Mouse (Mus musculus) neural tube, embryonic 15.5 days (tissue): ENCODE measurements around the gene Ubr3. TPM values are rescaled to one million over a fixed set of nuclear protein-coding genes. Genes with fewer than 3 reads are reported as not detected.
"Not testable (repeated sequence)": the region's sequence is repeated elsewhere in the genome, so short reads cannot be mapped to it uniquely, and the experiment has no call there.

Source experiments
- ATAC-seq: fragments of 200-750 bp; cut with Nextera tagmentation; 2 replicates; pipeline ENCODE4 v1.8.0; 2017; ENCODE audit warnings: mild to moderate bottlenecking, moderate TSS enrichment, moderate library complexity; ENCODE audit not compliant: low FRiP score
- H3K27ac ChIP-seq: fragments of 300-500 bp; sonication (generic); replicated peaks from 2 replicates; pipeline ENCODE4 v1.5.1; 2015; ENCODE audit warnings: mild to moderate bottlenecking, inconsistent platforms
- H3K27me3 ChIP-seq: fragments of 300-500 bp; sonication (generic); replicated peaks from 2 replicates; pipeline ENCODE4 v1.6.1; 2015; ENCODE audit warnings: inconsistent platforms
- H3K36me3 ChIP-seq: fragments of 300-500 bp; sonication (generic); 2 replicates; pipeline ENCODE4 v1.6.1; 2015; ENCODE audit warnings: inconsistent platforms
- H3K4me1 ChIP-seq: fragments of 300-500 bp; sonication (generic); 2 replicates; pipeline ENCODE4 v1.6.1; 2015; ENCODE audit warnings: inconsistent platforms
- H3K4me2 ChIP-seq: fragments of 300-500 bp; sonication (generic); 2 replicates; pipeline ENCODE4 v1.6.1; 2015; ENCODE audit warnings: inconsistent platforms, mild to moderate bottlenecking, moderate library complexity
- H3K4me3 ChIP-seq: fragments of 300-500 bp; sonication (generic); replicated peaks from 2 replicates; pipeline ENCODE4 v1.5.1; 2015; ENCODE audit warnings: mild to moderate bottlenecking, inconsistent platforms
- H3K9ac ChIP-seq: fragments of 300-500 bp; sonication (generic); replicated peaks from 2 replicates; pipeline ENCODE4 v1.6.1; 2015; ENCODE audit warnings: mild to moderate bottlenecking, inconsistent platforms
- H3K9me3 ChIP-seq: fragments of 300-500 bp; sonication (generic); replicated peaks from 2 replicates; pipeline ENCODE4 v1.6.1; 2016; ENCODE audit warnings: inconsistent platforms
- WGBS: fragments of 180-500 bp; shearing (Covaris S2); methylation state at CpG from one replicate; pipeline ENCODE4 v1.1.7; 2015; ENCODE audit warnings: mixed read lengths; 5-methylcytosine and 5-hydroxymethylcytosine counted together
- polyA plus RNA-seq: library from polyadenylated mRNA; unstranded; fragments of >200 nt; fragmentation: Nextera tagmentation; extraction: Ambion mirVana; gene quantifications from 2 replicates; pipeline ENCODE4 v1.2.1, GENCODE M21; 2015

The Ubr3 gene
- polyA plus RNA-seq, 1 experiment from 2014 or later = 17.7 TPM

DNA sequence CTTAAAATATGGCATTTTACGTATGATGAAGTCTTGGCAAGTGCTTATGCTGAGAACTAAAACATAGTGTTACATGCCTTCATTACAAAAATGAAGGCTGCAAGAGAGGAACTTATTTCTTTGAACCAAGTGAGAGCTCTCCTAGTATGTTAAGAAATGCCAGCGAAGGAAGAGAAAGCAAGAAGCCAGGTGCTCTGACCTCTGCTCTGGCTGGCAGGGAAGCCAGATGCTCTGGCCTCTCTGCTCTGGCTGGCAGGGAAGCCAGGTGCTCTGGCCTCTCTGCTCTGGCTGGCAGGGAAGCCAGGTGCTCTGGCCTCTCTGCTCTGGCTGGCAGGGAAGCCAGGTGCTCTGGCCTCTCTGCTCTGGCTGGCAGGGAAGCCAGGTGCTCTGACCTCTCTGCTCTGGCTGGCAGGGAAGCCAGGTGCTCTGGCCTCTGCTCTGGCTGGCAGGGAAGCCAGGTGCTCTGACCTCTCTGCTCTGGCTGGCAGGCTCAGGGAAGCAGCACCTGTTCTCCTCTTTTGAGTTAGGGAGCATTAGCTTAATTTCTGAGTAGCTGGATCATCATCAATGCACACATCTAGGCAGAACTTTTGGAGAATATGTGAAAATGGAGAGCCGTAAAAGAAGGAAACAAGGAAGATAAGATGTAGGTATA, 97.2 kb downstream of the Ubr3 start:
- peaks cover 33% of the 10 kb centered on the region for H3K36me3 ChIP-seq
- 94% methylated on average over 3 of the region's 3 CpGs for WGBS
- H3K4me1 ChIP-seq, H3K4me3 ChIP-seq, H3K9ac ChIP-seq, ATAC-seq, H3K9me3 ChIP-seq, H3K4me2 ChIP-seq, H3K27me3 ChIP-seq, H3K27ac ChIP-seq: not testable (repeated sequence)

DNA sequence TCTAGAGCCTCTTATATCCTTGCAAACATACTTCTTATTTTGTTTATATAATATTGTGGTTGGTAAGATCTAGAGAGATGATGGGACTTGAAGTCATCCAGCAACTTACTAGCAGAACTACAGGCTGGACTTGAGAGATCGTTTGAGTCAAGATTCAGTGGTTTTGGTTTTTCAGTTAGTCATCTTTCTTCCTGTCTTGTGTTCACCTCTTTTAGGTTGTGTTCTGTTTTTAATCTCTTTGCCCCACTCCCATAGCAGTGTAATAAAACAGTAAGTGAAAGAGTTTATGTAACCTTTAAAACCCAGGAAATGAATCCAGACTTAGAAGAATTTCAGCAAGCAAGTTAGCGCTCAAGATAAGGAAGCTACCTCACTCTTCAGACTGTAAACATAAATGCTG, 97.7 kb downstream of the Ubr3 start:
- Histone ChIP-seq H3K4me3 (no peak overlapping the region), H3K4me2 (no peak overlapping the region), H3K9me3 (no peaks in the 10 kb centered on the region), H3K4me1 (no peaks in the 10 kb centered on the region), H3K27me3 (no peaks in the 10 kb centered on the region), H3K9ac (no peak overlapping the region), H3K36me3 (peaks cover 27% of the 10 kb centered on the region), H3K27ac (no peak overlapping the region)
- WGBS = 84% methylated on average over 2 of the region's 2 CpGs
- ATAC-seq = no peak

DNA sequence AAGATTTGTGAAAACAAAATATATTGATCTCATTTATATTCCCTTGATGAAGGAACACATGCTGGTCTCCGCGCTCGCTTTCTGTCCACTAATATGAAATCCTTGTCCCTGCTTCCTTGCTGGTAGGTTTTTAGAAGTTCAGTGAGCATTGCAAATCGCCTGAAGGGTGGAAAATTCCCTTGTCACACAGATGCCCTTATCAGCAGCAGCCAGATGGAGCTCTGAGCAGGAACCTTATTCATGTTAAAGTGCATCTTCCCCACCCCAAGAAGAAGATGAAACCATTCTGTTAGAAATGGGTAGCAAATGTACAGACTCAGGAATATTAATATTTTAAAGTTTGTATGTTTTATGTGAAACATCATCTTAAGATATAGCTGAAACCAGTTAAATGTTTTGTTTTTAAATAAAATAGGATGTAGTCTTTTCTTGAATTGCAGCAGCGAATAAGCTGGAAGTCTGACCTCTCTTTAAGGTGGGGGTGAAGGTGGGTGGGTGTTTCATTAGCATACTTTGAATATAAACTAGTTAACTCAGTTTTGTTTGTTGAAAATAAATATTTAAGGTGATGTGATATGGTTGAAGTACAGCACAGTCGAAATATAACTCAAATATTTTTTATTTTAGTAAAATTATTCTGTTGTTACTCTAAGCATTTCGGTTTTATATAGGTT, 102.2 kb downstream of the Ubr3 start:
- no peak overlapping the region for H3K4me3 ChIP-seq
- H3K36me3 ChIP-seq = peaks cover 14% of the 10 kb centered on the region
- H3K27me3 ChIP-seq = no peaks in the 10 kb centered on the region
- no peak overlapping the region for H3K27ac ChIP-seq
- 77% methylated on average over 7 of the region's 7 CpGs for WGBS
- no peaks in the 10 kb centered on the region for H3K4me1 ChIP-seq
- ATAC-seq = no peak
- H3K9ac ChIP-seq = no peak overlapping the region
- no peak overlapping the region for H3K4me2 ChIP-seq
- H3K9me3 ChIP-seq = no peaks in the 10 kb centered on the region

DNA sequence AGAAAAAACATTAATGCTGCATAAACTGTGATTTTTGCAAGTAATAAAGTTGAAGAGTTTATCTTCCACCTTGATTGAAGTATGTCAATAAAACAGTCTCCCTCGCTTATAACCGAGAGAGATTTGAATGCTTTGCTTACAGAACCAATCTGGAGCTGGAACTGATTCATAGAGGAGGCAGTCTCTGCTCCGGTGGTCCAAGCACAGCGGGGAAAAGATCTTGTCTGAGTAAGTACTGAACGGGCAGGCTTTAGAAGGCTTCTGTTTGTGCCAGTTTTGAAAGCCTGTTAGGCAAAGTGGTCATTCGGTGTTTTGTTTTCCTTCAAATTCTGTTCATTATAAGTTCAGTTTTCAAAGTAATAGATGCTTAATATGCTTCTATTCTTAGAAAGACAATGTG, 103.3 kb downstream of the Ubr3 start:
- peaks cover 11% of the 10 kb centered on the region for H3K36me3 ChIP-seq
- H3K4me3 ChIP-seq = no peak overlapping the region
- H3K4me1 ChIP-seq = no peaks in the 10 kb centered on the region
- H3K27me3 ChIP-seq = no peaks in the 10 kb centered on the region
- no peak for ATAC-seq
- no peaks in the 10 kb centered on the region for H3K9me3 ChIP-seq
- H3K27ac ChIP-seq = no peak overlapping the region
- 90% methylated on average over 6 of the region's 6 CpGs for WGBS
- no peak overlapping the region for H3K4me2 ChIP-seq
- no peak overlapping the region for H3K9ac ChIP-seq

DNA sequence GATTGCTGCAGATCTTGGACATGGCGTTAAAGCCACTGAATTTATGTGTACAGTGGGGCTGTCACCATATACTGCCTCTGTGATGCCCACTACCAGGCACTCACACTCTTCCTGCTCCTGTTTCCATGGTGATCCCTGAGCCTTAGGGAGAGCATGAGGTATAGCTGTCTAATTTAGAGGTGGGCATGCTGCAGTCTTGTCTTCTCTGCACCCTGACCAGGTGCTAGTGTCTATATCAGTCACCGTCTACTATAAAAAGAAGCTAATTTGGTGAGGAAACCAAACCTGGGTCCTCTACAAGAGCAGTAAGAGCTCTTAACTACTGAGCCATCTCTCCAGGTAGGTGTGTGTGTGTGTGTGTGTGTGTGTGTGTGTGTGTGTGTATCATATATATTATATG, 109.4 kb downstream of the Ubr3 start:
- WGBS = 86% methylated on average over 2 of the region's 2 CpGs
- Histone ChIP-seq H3K9me3 (no peaks in the 10 kb centered on the region), H3K4me2 (no peak overlapping the region), H3K36me3 (peaks cover 21% of the 10 kb centered on the region), H3K27ac (no peak overlapping the region), H3K27me3 (no peaks in the 10 kb centered on the region), H3K4me1 (no peaks in the 10 kb centered on the region), H3K4me3 (no peak overlapping the region), H3K9ac (no peak overlapping the region)
- ATAC-seq = no peak

DNA sequence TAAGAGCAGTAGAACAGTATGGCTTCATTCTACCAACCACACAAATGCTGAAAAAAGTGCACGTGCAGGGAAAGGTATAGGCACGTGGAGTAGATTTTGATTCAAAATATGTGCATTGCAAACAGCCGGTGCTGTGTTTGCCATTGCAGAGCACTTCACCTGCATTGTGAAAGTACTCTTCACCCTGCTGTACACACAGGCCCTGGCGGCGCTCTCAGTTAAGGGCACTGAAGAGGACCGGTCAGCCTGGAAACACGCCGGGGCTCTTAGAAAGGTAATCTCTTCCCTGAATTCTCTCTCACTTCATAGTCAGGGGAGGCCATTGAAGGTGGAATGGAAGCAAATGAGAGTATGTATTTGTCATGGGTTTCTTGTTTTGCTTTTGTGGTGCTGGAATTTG, 115.9 kb downstream of the Ubr3 start:
- WGBS = 95% methylated on average over 8 of the region's 8 CpGs
- no peak for ATAC-seq

DNA sequence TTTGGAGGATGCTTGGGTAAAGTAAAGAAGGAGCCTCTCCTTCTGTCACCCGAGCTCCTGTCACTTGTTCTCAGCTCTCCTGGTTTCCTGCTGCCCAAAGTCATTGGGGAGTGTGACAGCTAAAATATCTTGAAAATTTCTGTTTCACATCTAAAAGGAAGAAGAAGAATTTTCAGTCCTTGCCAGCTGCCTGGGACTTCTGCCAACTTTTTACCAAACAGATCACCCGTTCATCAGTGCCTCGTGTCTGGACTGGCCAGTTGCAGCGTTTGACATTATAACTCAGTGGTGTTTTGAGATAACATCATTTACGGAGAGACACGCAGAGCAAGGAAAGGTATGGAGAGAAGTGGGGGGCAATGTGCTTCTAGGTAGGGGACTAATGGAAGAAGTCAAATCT, 121.2 kb downstream of the Ubr3 start:
- H3K4me1 ChIP-seq = 0 out of 2 replicates have a peak, but pooled peaks cover 4% of the 10 kb centered on the region
- H3K36me3 ChIP-seq = peaks cover 36% of the 10 kb centered on the region
- H3K9me3 ChIP-seq = no peaks in the 10 kb centered on the region
- no peak overlapping the region for H3K4me3 ChIP-seq
- H3K27me3 ChIP-seq = no peaks in the 10 kb centered on the region
- 74% methylated on average over 6 of the region's 6 CpGs for WGBS
- no peak overlapping the region for H3K4me2 ChIP-seq
- no peak for ATAC-seq
- H3K9ac ChIP-seq = no peak overlapping the region
- H3K27ac ChIP-seq = no peak overlapping the region

More for the DNA sequence above, 115.9 kb downstream of the Ubr3 start:
- Histone ChIP-seq H3K4me3 (no peak overlapping the region), H3K4me1 (no peaks in the 10 kb centered on the region), H3K4me2 (no peak overlapping the region), H3K9ac (no peak overlapping the region), H3K27me3 (no peaks in the 10 kb centered on the region), H3K36me3 (peaks cover 22% of the 10 kb centered on the region), H3K9me3 (no peaks in the 10 kb centered on the region), H3K27ac (no peak overlapping the region)

DNA sequence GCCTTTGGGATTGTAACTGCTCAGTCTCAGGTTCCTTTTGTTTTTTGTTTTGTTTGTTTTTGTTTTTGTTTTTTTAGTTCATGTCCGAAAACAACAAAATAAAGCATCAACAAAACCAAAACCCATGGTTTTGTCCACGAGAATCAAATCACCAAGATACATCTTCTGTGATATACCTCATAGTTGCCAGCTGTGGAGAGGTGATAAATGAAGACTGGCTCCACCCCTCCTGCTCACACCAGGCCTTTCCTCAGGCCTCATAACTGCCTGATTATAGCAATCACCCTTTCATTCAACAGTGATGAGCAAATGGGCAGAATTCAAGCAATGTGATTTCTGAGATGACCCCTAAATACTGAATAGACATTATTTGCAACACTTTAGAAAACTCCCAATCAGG, 127.4 kb downstream of the Ubr3 start:
- Histone ChIP-seq H3K4me3 (no peak overlapping the region), H3K4me1 (0 out of 2 replicates have a peak, but pooled peaks cover 4% of the 10 kb centered on the region), H3K4me2 (no peak overlapping the region), H3K27me3 (no peaks in the 10 kb centered on the region), H3K9ac (no peak overlapping the region), H3K27ac (no peak overlapping the region), H3K9me3 (peaks cover 7% of the 10 kb centered on the region; the same call in 1 of the 2 replicates), H3K36me3 (peaks cover 17% of the 10 kb centered on the region)
- no peak for ATAC-seq
- WGBS = 91% methylated on average over 2 of the region's 2 CpGs

DNA sequence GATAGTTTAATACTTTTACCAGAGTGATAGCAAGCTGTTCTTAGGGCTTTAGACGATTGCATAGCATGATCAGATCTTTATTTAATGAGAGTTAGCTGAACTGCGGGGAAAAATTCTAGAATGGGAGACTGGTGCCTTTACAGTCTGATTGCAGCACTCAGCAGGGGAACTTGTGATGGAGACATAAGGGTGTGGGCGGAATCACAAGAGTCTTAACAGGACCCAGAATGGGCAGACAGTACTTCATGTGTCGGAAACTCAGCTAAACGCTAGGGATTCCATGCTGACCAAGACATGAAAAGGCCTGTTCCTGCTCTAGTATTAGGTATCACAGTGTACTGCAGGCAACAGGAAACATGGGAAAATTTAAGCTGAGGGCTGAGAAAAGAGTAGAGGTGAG, 128.7 kb downstream of the Ubr3 start:
- WGBS = 89% methylated on average over 5 of the region's 5 CpGs
- no peak for ATAC-seq
- H3K27ac ChIP-seq = no peak overlapping the region

DNA sequence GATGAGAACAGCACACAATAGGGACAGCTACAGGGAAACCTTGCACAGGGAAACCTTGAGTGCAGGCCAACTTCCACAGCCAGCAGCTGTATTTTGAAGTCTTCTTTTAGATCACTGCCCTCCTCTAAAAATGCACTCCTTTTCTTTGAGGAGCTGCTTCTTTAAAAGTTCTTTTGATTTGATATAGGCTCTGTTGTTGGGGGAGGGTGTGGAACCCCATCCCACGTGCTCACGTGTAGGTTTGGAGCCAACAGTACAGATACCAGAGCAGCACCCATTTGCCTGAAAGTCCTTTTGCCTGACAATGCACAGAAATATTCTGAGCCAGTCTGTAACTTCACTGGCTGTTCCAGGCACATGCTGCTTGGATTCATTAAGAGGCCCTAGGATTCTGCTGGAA, 134.4 kb downstream of the Ubr3 start:
- H3K27ac ChIP-seq = no peak overlapping the region
- H3K4me1 ChIP-seq = peaks cover 7% of the 10 kb centered on the region; the same call in 1 of the 2 replicates
- no peak overlapping the region for H3K4me3 ChIP-seq
- WGBS = 86% methylated on average over 2 of the region's 2 CpGs
- H3K4me2 ChIP-seq = no peak overlapping the region
- peaks cover 7% of the 10 kb centered on the region; the same call in 1 of the 2 replicates for H3K9me3 ChIP-seq
- H3K9ac ChIP-seq = no peak overlapping the region
- no peak for ATAC-seq
- H3K36me3 ChIP-seq = no peaks in the 10 kb centered on the region
- H3K27me3 ChIP-seq = no peaks in the 10 kb centered on the region

More for the DNA sequence above, 128.7 kb downstream of the Ubr3 start:
- no peak overlapping the region for H3K9ac ChIP-seq
- no peak overlapping the region for H3K4me2 ChIP-seq
- H3K36me3 ChIP-seq = peaks cover 13% of the 10 kb centered on the region
- no peaks in the 10 kb centered on the region for H3K4me1 ChIP-seq
- peaks cover 7% of the 10 kb centered on the region; the same call in 1 of the 2 replicates for H3K9me3 ChIP-seq
- H3K4me3 ChIP-seq = no peak overlapping the region
- H3K27me3 ChIP-seq = no peaks in the 10 kb centered on the region

DNA sequence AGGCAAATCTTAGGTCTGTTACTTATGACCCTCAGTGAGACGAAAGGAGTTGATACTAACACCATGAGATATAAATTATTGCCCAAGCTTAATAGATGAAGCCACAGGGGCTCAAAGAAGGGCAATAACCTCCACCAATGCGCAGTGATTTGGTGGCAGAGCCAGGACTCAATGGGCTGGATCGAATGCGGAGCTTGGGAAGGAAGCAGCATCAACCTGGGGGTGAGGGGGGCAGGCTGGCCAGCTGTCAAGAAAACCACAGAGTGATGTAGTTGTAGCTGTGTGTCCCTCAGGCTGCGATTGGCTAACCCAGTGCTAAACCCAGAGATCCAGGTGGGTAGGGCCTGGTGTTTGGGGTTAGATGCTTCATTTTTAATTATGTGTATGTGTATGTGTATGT, 137.8 kb downstream of the Ubr3 start:
- H3K9me3 ChIP-seq = no peaks in the 10 kb centered on the region
- no peak overlapping the region for H3K4me3 ChIP-seq
- no peaks in the 10 kb centered on the region for H3K27me3 ChIP-seq
- no peaks in the 10 kb centered on the region for H3K36me3 ChIP-seq
- ATAC-seq = no peak
- peaks cover 14% of the 10 kb centered on the region for H3K4me1 ChIP-seq
- no peak overlapping the region for H3K4me2 ChIP-seq
- WGBS = 30% methylated on average over 5 of the region's 5 CpGs
- 0 out of 2 replicates have a peak overlapping the region, but pooled peaks have one; percentile 33 for H3K27ac ChIP-seq
- H3K9ac ChIP-seq = no peak overlapping the region

DNA sequence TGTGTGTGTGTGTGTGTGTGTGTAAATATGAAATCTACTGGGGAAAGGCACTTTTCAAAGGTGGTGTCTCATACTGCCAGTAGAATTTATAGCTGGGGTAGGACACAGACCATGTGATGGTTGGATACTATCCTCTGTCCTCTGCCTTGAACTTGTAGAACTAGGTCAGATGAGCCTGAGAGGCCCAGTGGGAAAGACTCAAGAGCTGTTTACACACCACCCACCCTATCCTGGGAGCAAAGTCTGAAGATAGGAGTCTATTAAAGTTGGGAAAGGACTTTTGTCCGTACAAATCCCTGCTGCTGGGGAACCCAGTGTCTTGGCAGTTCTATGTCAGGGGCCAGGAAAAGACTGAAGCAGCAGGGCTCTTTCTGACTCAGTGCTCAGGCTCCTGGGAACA, 138.3 kb downstream of the Ubr3 start:
- no peak overlapping the region for H3K4me3 ChIP-seq
- H3K27me3 ChIP-seq = no peaks in the 10 kb centered on the region
- H3K9ac ChIP-seq = no peak overlapping the region
- 61% methylated on average over 1 of the region's 1 CpGs for WGBS
- H3K4me1 ChIP-seq = peaks cover 14% of the 10 kb centered on the region
- H3K27ac ChIP-seq = peak overlapping the region; percentile 20; the same call in 1 of the 2 replicates
- H3K4me2 ChIP-seq = no peak overlapping the region
- H3K9me3 ChIP-seq = no peaks in the 10 kb centered on the region
- no peaks in the 10 kb centered on the region for H3K36me3 ChIP-seq
- no peak for ATAC-seq
